ENCODE assay signal across 11 mouse cellular contexts in the genomic region with DNA sequence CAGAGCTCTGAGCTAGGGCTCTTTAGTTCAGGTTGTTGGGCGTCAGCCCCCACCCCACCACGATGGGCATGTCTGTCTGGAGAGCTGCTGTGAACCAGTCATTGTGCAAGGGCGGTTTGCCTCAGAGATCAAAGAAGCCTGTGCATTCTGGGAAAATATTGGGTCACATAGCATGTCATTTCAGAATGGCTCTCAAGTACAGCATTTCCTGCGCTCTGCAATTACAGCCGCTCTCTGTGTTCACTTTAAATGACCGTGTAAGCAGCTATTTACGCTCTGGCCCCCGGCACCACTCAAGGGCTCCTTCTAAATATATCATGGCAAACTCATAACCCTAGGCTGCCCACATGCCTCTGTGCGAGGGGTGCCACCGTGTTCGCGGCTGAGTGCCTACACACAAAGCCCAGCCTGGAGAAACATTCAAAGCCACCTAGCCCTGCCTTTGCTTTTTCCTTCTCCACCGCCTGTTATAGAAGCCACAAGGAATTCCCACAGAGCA.
DNase-seq lines count a peak whose midpoint lies in the region; ATAC-seq and TF ChIP-seq lines count a peak whose summit lies in the region.
"Had no signal": no experiment of that assay in that cellular context is flagged by ENCODE, and none has a peak within 500 bp of the region (broad histone marks: within the 10 kb centered on the region; RNA-seq: fewer than 3 reads in every experiment).

No protein-coding gene starts in this region.

- H3K36me3 ChIP-seq in kidney, embryonic 14.5 days (ENCODE audit: control insufficient read depth, insufficient read depth, low read length) = no peaks in the 10 kb centered on the region
- no peaks in the 10 kb centered on the region for H3K36me3 ChIP-seq in embryonic facial prominence, embryonic 12.5 days
- no peaks in the 10 kb centered on the region for H3K36me3 ChIP-seq in heart, postnatal 0 days (replicated peaks; ENCODE audit: control insufficient read depth, insufficient read depth, low read length)
- H3K36me3 ChIP-seq in midbrain, embryonic 15.5 days (replicated peaks) = no peaks in the 10 kb centered on the region
- H3K36me3 ChIP-seq in intestine, embryonic 15.5 days = no peaks in the 10 kb centered on the region
- H3K36me3 ChIP-seq: liver, embryonic 13.5 days; stomach, embryonic 15.5 days had no signal

- peak overlapping the region; percentile 60 for H3K27ac ChIP-seq in kidney, embryonic 14.5 days (ENCODE audit: low read depth, low read length)
- no peak overlapping the region for H3K27ac ChIP-seq in embryonic facial prominence, embryonic 12.5 days
- no peak overlapping the region for H3K27ac ChIP-seq in heart, postnatal 0 days (ENCODE audit: low read depth)
- peak overlapping the region; percentile 32; the same call in 1 of the 2 replicates for H3K27ac ChIP-seq in midbrain, embryonic 15.5 days
- no peak overlapping the region for H3K27ac ChIP-seq in intestine, embryonic 15.5 days
- H3K27ac ChIP-seq: liver, embryonic 13.5 days; stomach, embryonic 15.5 days had no signal

- WGBS in kidney, embryonic 14.5 days = 39% methylated on average over 13 of the region's 13 CpGs
- 36% methylated on average over 13 of the region's 13 CpGs for whole genome bisulfite sequencing in embryonic facial prominence, embryonic 12.5 days
- WGBS in heart, postnatal 0 days = 37% methylated on average over 13 of the region's 13 CpGs
- 28% methylated on average over 13 of the region's 13 CpGs for WGBS in midbrain, embryonic 15.5 days
- 83% methylated on average over 13 of the region's 13 CpGs for WGBS in intestine, embryonic 15.5 days

- TF ChIP-seq CTCF in heart, postnatal 0 days (IDR thresholded peaks at IDR 0.05; ENCODE audit: low read depth) = no peak

- H3K4me2 ChIP-seq in kidney, embryonic 14.5 days (replicated peaks; ENCODE audit: low read depth, low read length) = no peak overlapping the region
- H3K4me2 ChIP-seq in embryonic facial prominence, embryonic 12.5 days (replicated peaks) = no peak overlapping the region
- no peak overlapping the region for H3K4me2 ChIP-seq in heart, postnatal 0 days (ENCODE audit: low read depth, low read length)
- no peak overlapping the region for H3K4me2 ChIP-seq in midbrain, embryonic 15.5 days
- no peak overlapping the region for H3K4me2 ChIP-seq in intestine, embryonic 15.5 days (replicated peaks)
- H3K4me2 ChIP-seq: liver, embryonic 13.5 days; stomach, embryonic 15.5 days had no signal

- no peaks in the 10 kb centered on the region for H3K9me3 ChIP-seq in kidney, embryonic 14.5 days (ENCODE audit: control insufficient read depth, low read length)
- no peaks in the 10 kb centered on the region for H3K9me3 ChIP-seq in embryonic facial prominence, embryonic 12.5 days
- H3K9me3 ChIP-seq in heart, postnatal 0 days (replicated peaks; ENCODE audit: control insufficient read depth, low read length) = no peaks in the 10 kb centered on the region
- H3K9me3 ChIP-seq in midbrain, embryonic 15.5 days = no peaks in the 10 kb centered on the region
- H3K9me3 ChIP-seq in intestine, embryonic 15.5 days = no peaks in the 10 kb centered on the region
- H3K9me3 ChIP-seq: liver, embryonic 13.5 days; stomach, embryonic 15.5 days had no signal

- no peaks in the 10 kb centered on the region; the same call in 1 of the 2 replicates for H3K4me1 ChIP-seq in kidney, embryonic 14.5 days (ENCODE audit: control insufficient read depth, insufficient read depth, low read length)
- peaks cover 9% of the 10 kb centered on the region for H3K4me1 ChIP-seq in embryonic facial prominence, embryonic 12.5 days
- 0 out of 2 replicates have a peak, but pooled peaks cover 7% of the 10 kb centered on the region for H3K4me1 ChIP-seq in heart, postnatal 0 days (ENCODE audit: control insufficient read depth, insufficient read depth)
- peaks cover 8% of the 10 kb centered on the region for H3K4me1 ChIP-seq in midbrain, embryonic 15.5 days
- H3K4me1 ChIP-seq in intestine, embryonic 15.5 days (replicated peaks) = no peaks in the 10 kb centered on the region
- H3K4me1 ChIP-seq: liver, embryonic 13.5 days; stomach, embryonic 15.5 days had no signal

- DNase-seq in kidney, adult 18-20 months = no peak
- peak; percentile 36 for DNase-seq in heart, postnatal 0 days (ENCODE audit: low spot score)
- no peak for DNase-seq in layer of hippocampus, adult 8-10 months (ENCODE audit: low spot score in 2 of 2)
- DNase-seq: cerebellum, adult 18-20 months; liver, embryonic 13.5 days had no signal

- no peak for TF ChIP-seq EP300 in heart, postnatal 0 days (IDR thresholded peaks at IDR 0.05; ENCODE audit: low read depth)

- no peak overlapping the region for H3K4me3 ChIP-seq in kidney, embryonic 14.5 days (ENCODE audit: low read length)
- H3K4me3 ChIP-seq in embryonic facial prominence, embryonic 12.5 days = no peak overlapping the region
- no peak overlapping the region for H3K4me3 ChIP-seq in heart, postnatal 0 days (ENCODE audit: low read depth, low read length)
- no peak overlapping the region for H3K4me3 ChIP-seq in midbrain, embryonic 15.5 days
- H3K4me3 ChIP-seq in intestine, embryonic 15.5 days (replicated peaks) = no peak overlapping the region
- H3K4me3 ChIP-seq: liver, embryonic 13.5 days; stomach, embryonic 15.5 days had no signal

- peak; percentile 86 for ATAC-seq in kidney, embryonic 14.5 days (ENCODE audit: low FRiP score, low TSS enrichment)
- ATAC-seq in embryonic facial prominence, embryonic 12.5 days (ENCODE audit: insufficient number of reproducible peaks, insufficient read depth, low FRiP score, low TSS enrichment) = 0 out of 2 replicates have a peak, but pooled peaks have one; percentile 37
- ATAC-seq in heart, postnatal 0 days (ENCODE audit: insufficient read depth, low read depth) = peak; percentile 80
- ATAC-seq in midbrain, embryonic 15.5 days (replicated peaks) = peak; percentile 85
- ATAC-seq in intestine, embryonic 15.5 days = no peak
- ATAC-seq in frontal cortex, adult (ENCODE audit: low TSS enrichment) = no peak; the same call in 1 of the 2 replicates

- no peak overlapping the region for H3K9ac ChIP-seq in kidney, embryonic 14.5 days (ENCODE audit: low read depth, low read length)
- no peak overlapping the region for H3K9ac ChIP-seq in embryonic facial prominence, embryonic 12.5 days
- no peak overlapping the region for H3K9ac ChIP-seq in heart, postnatal 0 days (replicated peaks; ENCODE audit: low read depth, low read length)
- H3K9ac ChIP-seq in midbrain, embryonic 15.5 days = no peak overlapping the region
- H3K9ac ChIP-seq in intestine, embryonic 15.5 days = no peak overlapping the region
- H3K9ac ChIP-seq: liver, embryonic 13.5 days; stomach, embryonic 15.5 days had no signal

- no peaks in the 10 kb centered on the region for H3K27me3 ChIP-seq in kidney, embryonic 14.5 days (ENCODE audit: control insufficient read depth, insufficient read depth, low read length)
- H3K27me3 ChIP-seq in embryonic facial prominence, embryonic 12.5 days = no peaks in the 10 kb centered on the region
- H3K27me3 ChIP-seq in heart, postnatal 0 days (ENCODE audit: control insufficient read depth, insufficient read depth, low read length) = no peaks in the 10 kb centered on the region
- no peaks in the 10 kb centered on the region for H3K27me3 ChIP-seq in midbrain, embryonic 15.5 days (replicated peaks)
- H3K27me3 ChIP-seq in intestine, embryonic 15.5 days (replicated peaks) = no peaks in the 10 kb centered on the region
- H3K27me3 ChIP-seq: liver, embryonic 13.5 days; stomach, embryonic 15.5 days had no signal

Comparison
In these comparisons a context has a peak if more than half of its experiments do, and no peak if none do; other contexts are left out.
1. ATAC-seq: peak in kidney, embryonic 14.5 days (single experiment), embryonic facial prominence, embryonic 12.5 days (single experiment), heart, postnatal 0 days (single experiment) and midbrain, embryonic 15.5 days (single experiment); none in intestine, embryonic 15.5 days (single experiment) and frontal cortex, adult (single experiment).
2. H3K27ac ChIP-seq: peak in kidney, embryonic 14.5 days (single experiment) and midbrain, embryonic 15.5 days (single experiment); none in embryonic facial prominence, embryonic 12.5 days (single experiment), heart, postnatal 0 days (single experiment) and intestine, embryonic 15.5 days (single experiment).